Mouse (Mus musculus) testis, adult 2 months (tissue): ENCODE measurements at regions not wholly inside any gene's neighbourhood (a gene's known extent, or its start where the extent isn't known, plus 50 kb on each side); places are given as distances from the start of the nearest gene placed in this dataset.

ENCODE experiments used
- CTCF ChIP-seq: fragments of 200-500 bp; IDR thresholded peaks from 2 replicates; pipeline ENCODE4 v1.5.1; 2012; ENCODE audit warnings: low read depth, mild to moderate bottlenecking, inconsistent platforms, low read length, moderate library complexity; ENCODE audit not compliant: control insufficient read depth, insufficient read depth, insufficient replicate concordance
- POLR2A ChIP-seq: fragments of 200-500 bp; IDR thresholded peaks from 2 replicates; pipeline ENCODE4 v1.6.1; 2012; ENCODE audit warnings: low read depth, mild to moderate bottlenecking, inconsistent platforms, low read length, moderate library complexity; ENCODE audit not compliant: control insufficient read depth

DNA sequence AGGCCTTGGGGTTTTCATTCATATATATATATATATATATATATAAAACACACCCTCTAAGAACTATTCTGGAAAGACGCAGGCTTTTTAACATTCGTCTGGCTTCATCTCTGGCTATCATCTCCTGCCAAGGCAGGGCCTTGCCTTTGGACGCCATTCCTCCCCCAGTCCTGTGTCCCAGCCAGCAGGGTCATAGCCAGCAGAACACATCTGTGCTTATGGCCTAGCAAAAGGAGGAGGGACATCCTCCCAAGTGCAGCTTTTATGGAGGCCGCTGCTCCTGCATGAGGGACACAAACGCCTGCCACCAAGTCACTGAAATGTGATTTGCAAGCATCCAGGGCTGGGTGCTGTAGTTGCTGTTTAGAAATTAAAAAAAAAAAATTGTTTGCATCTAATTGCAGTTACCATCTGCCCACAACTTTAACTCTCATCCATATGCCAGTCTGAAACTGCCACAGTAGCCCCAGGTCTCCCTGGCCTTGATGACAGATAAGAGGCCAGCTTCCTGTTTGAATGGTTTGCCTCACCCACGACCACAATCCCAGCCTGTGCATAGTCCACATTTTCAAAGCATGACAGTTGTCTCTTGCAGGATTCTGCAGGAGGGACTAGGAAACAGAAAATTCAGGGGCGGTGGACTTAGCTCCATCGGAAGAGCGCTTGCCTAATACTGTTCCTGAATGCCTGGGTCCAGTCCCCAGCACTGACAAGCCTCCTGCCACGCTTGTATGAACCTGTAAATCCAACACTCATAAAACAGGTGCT lies 108.7 kb downstream of the Dyrk2 start:
- no peak for TF ChIP-seq POLR2A
- TF ChIP-seq CTCF, result no peak
